Mouse (Mus musculus): ENCODE data around the gene Olfr1269.

Olfr1269 gene

GRCm38 (mm10) chr2:90121312-90121711 is at the start of gene Olfr1269:
TSS of gene Olfr1269 (minus strand) at chr2:90121412.
- DNase-seq, result no peak

DNA sequence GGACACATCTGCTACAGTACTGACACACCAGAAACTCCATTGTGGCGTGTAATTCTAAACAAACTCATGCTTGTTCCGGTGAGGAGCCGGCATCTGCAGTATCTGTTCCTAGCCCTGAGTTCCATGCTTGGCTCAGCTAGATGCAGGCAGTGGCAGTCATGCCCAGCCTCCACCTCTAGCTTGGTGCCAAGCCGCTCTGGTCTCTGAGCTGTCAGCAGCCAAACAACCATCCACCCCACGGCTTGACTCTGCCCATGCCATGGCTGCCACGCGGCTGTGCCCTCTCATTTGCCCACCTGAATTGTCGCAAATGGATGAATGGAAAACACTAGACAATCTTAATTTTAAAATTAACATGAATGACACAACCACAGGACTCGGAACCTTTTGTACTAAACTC is 32.7 kb upstream of the Olfr1269 start:
- no peak for DNase-seq

GRCm38 (mm10) chr2:90152991-90153390 is 31.8 kb upstream of the Olfr1269 start, which contains the start of gene Olfr1270:
TSS of gene Olfr1270 (minus strand) at chr2:90153091.
- DNase-seq, result no peak

GRCm38 (mm10) chr2:90142196-90142595 is 21.0 kb upstream of the Olfr1269 start, which contains the start of gene Olfr32:
TSS of gene Olfr32 (minus strand) at chr2:90142296.
- DNase-seq, result no peak

- no peak for DNase-seq
These were observed 51.1 kb downstream of the Olfr1269 start for GRCm38 (mm10) chr2:90070065-90070464.

All from retina, postnatal 1 day (tissue).